Mouse (Mus musculus) embryonic facial prominence, embryonic 11.5 days (tissue): ENCODE measurements around the gene Zfp429. TPM values are rescaled to one million over a fixed set of nuclear protein-coding genes. Genes with fewer than 3 reads are reported as not detected.
A peak's percentile ranks its signal among the peaks of the same experiment; 100 is the strongest.
"Not testable (repeated sequence)": the region's sequence is repeated elsewhere in the genome, so short reads cannot be mapped to it uniquely, and the experiment has no call there.

Source experiments
- ATAC-seq: fragments of 200-750 bp; cut with Nextera tagmentation; replicated peaks from 2 replicates; pipeline ENCODE4 v1.8.0; 2017; ENCODE audit warnings: low read depth; ENCODE audit not compliant: insufficient number of reproducible peaks, low FRiP score, low TSS enrichment
- DNase-seq: peaks from one replicate; pipeline ENCODE4 v3.0.0-alpha.2; 2015; ENCODE audit warnings: low spot score
- H3K27ac ChIP-seq: fragments of 300-500 bp; sonication (generic); replicated peaks from 2 replicates; pipeline ENCODE4 v1.5.1; 2014; ENCODE audit warnings: mild to moderate bottlenecking, low read depth, low read length, control low read depth
- H3K27me3 ChIP-seq: fragments of 300-500 bp; sonication (generic); 2 replicates; pipeline ENCODE4 v1.6.1; 2014; ENCODE audit warnings: mild to moderate bottlenecking, low read length, moderate library complexity, mixed read lengths; ENCODE audit not compliant: control insufficient read depth, insufficient read depth
- H3K36me3 ChIP-seq: fragments of 300-500 bp; sonication (generic); replicated peaks from 2 replicates; pipeline ENCODE4 v1.6.1; 2014; ENCODE audit warnings: low read depth, mild to moderate bottlenecking, low read length, moderate library complexity, mixed read lengths; ENCODE audit not compliant: control insufficient read depth, insufficient read depth
- H3K4me1 ChIP-seq: fragments of 300-500 bp; sonication (generic); 2 replicates; pipeline ENCODE4 v1.6.1; 2014; ENCODE audit warnings: low read length, mixed read lengths; ENCODE audit not compliant: control insufficient read depth, insufficient read depth
- H3K4me2 ChIP-seq: fragments of 300-500 bp; sonication (generic); 2 replicates; pipeline ENCODE4 v1.6.1; 2014; ENCODE audit warnings: low read depth, mild to moderate bottlenecking, control low read depth, low read length, moderate library complexity
- H3K4me3 ChIP-seq: fragments of 300-500 bp; sonication (generic); 2 replicates; pipeline ENCODE4 v1.5.1; 2014; ENCODE audit warnings: low read depth, low read length, control low read depth
- H3K9ac ChIP-seq: fragments of 300-500 bp; sonication (generic); replicated peaks from 2 replicates; pipeline ENCODE4 v1.6.1; 2014; ENCODE audit warnings: mild to moderate bottlenecking, control low read depth, low read length
- H3K9me3 ChIP-seq: fragments of 300-500 bp; sonication (generic); replicated peaks from 2 replicates; pipeline ENCODE4 v1.6.1; 2016; ENCODE audit warnings: mild to moderate bottlenecking, low read length, inconsistent platforms, mixed read lengths; ENCODE audit not compliant: control insufficient read depth
- WGBS: fragments of 180-500 bp; shearing (Covaris S2); extraction: QIAGEN DNeasy Blood & Tissue Kit; methylation state at CpG from one replicate; pipeline ENCODE4 v1.1.7; 2014; 5-methylcytosine and 5-hydroxymethylcytosine counted together
- polyA plus RNA-seq: library from polyadenylated mRNA; unstranded; fragments of >200 nt; fragmentation: Nextera tagmentation; extraction: Ambion mirVana; gene quantifications from 2 replicates; pipeline ENCODE4 v1.2.1, GENCODE M21; 2014

Zfp429 gene
- polyA plus RNA-seq: 4.2 and 6.1 TPM in 2 replicates

- not testable (repeated sequence) for H3K27me3 ChIP-seq, H3K9me3 ChIP-seq, H3K27ac ChIP-seq, H3K4me1 ChIP-seq, H3K36me3 ChIP-seq
- WGBS: 2% methylated on average over 14 of the region's 16 CpGs
- peak; percentile 93 for ATAC-seq
- peak within 1 kb of the TSS; percentile 48 for H3K9ac ChIP-seq
- peak within 1 kb of the TSS; percentile 58 for H3K4me2 ChIP-seq
- peak; percentile 81 for DNase-seq
- H3K4me3 ChIP-seq: peak within 1 kb of the TSS; percentile 52
These were observed at the start of gene Zfp429 for GRCm38 (mm10) chr13:67399183-67399903. Gene Zfp429, minus strand, starts transcription at chr13:67399819.

GRCm38 (mm10) chr13:67437095-67437494 lies 37.5 kb upstream of the Zfp429 start:
- H3K36me3 ChIP-seq, H3K9ac ChIP-seq, H3K4me1 ChIP-seq, DNase-seq, ATAC-seq, H3K27ac ChIP-seq, H3K9me3 ChIP-seq, H3K4me2 ChIP-seq, H3K4me3 ChIP-seq, H3K27me3 ChIP-seq: not testable (repeated sequence)
- no CpG with 5 or more reads among the region's 3 CpGs for WGBS

GRCm38 (mm10) chr13:67428116-67428515 lies 28.5 kb upstream of the Zfp429 start:
- H3K4me1 ChIP-seq: no peaks in the 10 kb centered on the region
- no peak for DNase-seq
- H3K36me3 ChIP-seq: no peaks in the 10 kb centered on the region
- H3K9me3 ChIP-seq: no peaks in the 10 kb centered on the region
- H3K27ac ChIP-seq: no peak overlapping the region
- no peak for ATAC-seq
- no peak overlapping the region for H3K9ac ChIP-seq
- no peak overlapping the region for H3K4me2 ChIP-seq
- H3K4me3 ChIP-seq: no peak overlapping the region
- 71% methylated on average over 3 of the region's 3 CpGs for WGBS
- H3K27me3 ChIP-seq: no peaks in the 10 kb centered on the region

GRCm38 (mm10) chr13:67425699-67426098 lies 26.1 kb upstream of the Zfp429 start:
- not testable (repeated sequence) for H3K9ac ChIP-seq, ATAC-seq

GRCm38 (mm10) chr13:67422532-67422931 lies 22.9 kb upstream of the Zfp429 start:
- not testable (repeated sequence) for H3K27ac ChIP-seq, H3K9me3 ChIP-seq, ATAC-seq, H3K36me3 ChIP-seq, H3K9ac ChIP-seq, H3K4me3 ChIP-seq, DNase-seq, H3K4me2 ChIP-seq, H3K4me1 ChIP-seq, H3K27me3 ChIP-seq
- 73% methylated on average over 2 of the region's 2 CpGs for WGBS

More at GRCm38 (mm10) chr13:67425699-67426098, 26.1 kb upstream of the Zfp429 start:
- not testable (repeated sequence) for H3K27ac ChIP-seq, H3K4me3 ChIP-seq, H3K27me3 ChIP-seq, H3K9me3 ChIP-seq, H3K36me3 ChIP-seq, H3K4me2 ChIP-seq, H3K4me1 ChIP-seq, DNase-seq

- Histone ChIP-seq H3K9me3 (no peaks in the 10 kb centered on the region), H3K27me3 (no peaks in the 10 kb centered on the region), H3K9ac (peak within 1 kb of the TSS; percentile 48), H3K4me2 (peak within 1 kb of the TSS; percentile 70), H3K4me1 (no peaks in the 10 kb centered on the region), H3K36me3 (no peaks in the 10 kb centered on the region), H3K4me3 (peak within 1 kb of the TSS; percentile 54), H3K27ac (no peak within 1 kb of the TSS)
- WGBS: 3% methylated on average over 22 of the region's 22 CpGs
- DNase-seq: peak; percentile 70
- ATAC-seq: peak; percentile 78
These were observed 21.7 kb upstream of the Zfp429 start, which contains the start of gene Zfp459 for GRCm38 (mm10) chr13:67421207-67421857. Gene Zfp459, minus strand, starts transcription at chr13:67421418.

- Histone ChIP-seq H3K4me1 (no peaks in the 10 kb centered on the region), H3K9ac (peak overlapping the region; percentile 48), H3K9me3 (no peaks in the 10 kb centered on the region), H3K4me3 (peak overlapping the region; percentile 54), H3K4me2 (peak overlapping the region; percentile 70), H3K36me3 (no peaks in the 10 kb centered on the region), H3K27me3 (no peaks in the 10 kb centered on the region), H3K27ac (no peak overlapping the region)
- WGBS: 32% methylated on average over 11 of the region's 11 CpGs
- DNase-seq: no peak
- ATAC-seq: no peak
These were observed 21.1 kb upstream of the Zfp429 start for GRCm38 (mm10) chr13:67420558-67421206.

- Histone ChIP-seq H3K4me2 (no peak overlapping the region), H3K4me1 (no peaks in the 10 kb centered on the region), H3K36me3 (no peaks in the 10 kb centered on the region), H3K27ac (no peak overlapping the region), H3K9me3 (no peaks in the 10 kb centered on the region), H3K4me3 (no peak overlapping the region), H3K9ac (no peak overlapping the region), H3K27me3 (no peaks in the 10 kb centered on the region)
- ATAC-seq (no peak), DNase-seq (no peak)
- WGBS: 88% methylated on average over 3 of the region's 3 CpGs
These were observed 17.2 kb upstream of the Zfp429 start for GRCm38 (mm10) chr13:67416811-67417210.
